Mouse (Mus musculus): Measurements from ENCODE around the gene Mettl8. TPM values are rescaled to one million over a fixed set of nuclear protein-coding genes. Genes with fewer than 3 reads are reported as not detected.

Mettl8 gene
- polyA plus RNA-seq, 1 experiment from 2014 or later: 20.4 TPM

DNA sequence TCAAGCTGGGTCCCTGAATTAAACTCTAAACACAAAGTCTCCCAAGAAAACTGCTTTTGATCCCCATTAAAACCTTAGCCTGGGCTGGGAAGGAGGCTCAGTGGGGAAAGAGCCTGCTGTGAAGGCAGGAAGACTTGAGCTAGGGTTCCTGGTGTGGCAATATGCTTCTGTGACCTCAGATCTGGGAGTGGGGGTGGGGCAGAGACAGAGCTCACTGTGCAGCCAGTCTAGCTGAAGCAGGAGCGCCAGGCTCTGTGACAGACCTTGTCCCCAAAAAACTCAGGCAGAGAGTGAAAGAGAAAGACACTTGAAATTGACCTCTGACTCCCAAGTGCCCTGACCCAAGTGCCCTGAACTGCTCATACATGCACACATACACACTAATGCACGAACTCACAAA, 62.7 kb downstream of the Mettl8 start:
- ATAC-seq (ENCODE audit: insufficient number of reproducible peaks, low FRiP score, low TSS enrichment, low read depth) (no peak), DNase-seq (ENCODE audit: low spot score) (no peak)
- Histone ChIP-seq H3K27ac (replicated peaks; ENCODE audit: low read depth, low read length) (no peak overlapping the region), H3K4me2 (ENCODE audit: low read depth, severe bottlenecking) (no peak overlapping the region), H3K4me3 (ENCODE audit: low read depth, low read length) (no peak overlapping the region), H3K9ac (ENCODE audit: low read length) (no peak overlapping the region), H3K36me3 (ENCODE audit: control insufficient read depth, insufficient read depth, low read length) (no peaks in the 10 kb centered on the region), H3K27me3 (ENCODE audit: control insufficient read depth, insufficient read depth, low read length) (no peaks in the 10 kb centered on the region), H3K4me1 (ENCODE audit: control insufficient read depth, insufficient read depth, low read length) (no peaks in the 10 kb centered on the region), H3K9me3 (ENCODE audit: control insufficient read depth, low read length) (no peaks in the 10 kb centered on the region)
- 86% methylated on average over 2 of the region's 2 CpGs for WGBS

GRCm38 (mm10) chr2:70990196-70990595, 65.2 kb downstream of the Mettl8 start:
- H3K4me3 ChIP-seq (ENCODE audit: low read depth, low read length): no peak overlapping the region
- no peaks in the 10 kb centered on the region for H3K9me3 ChIP-seq (ENCODE audit: control insufficient read depth, low read length)
- H3K36me3 ChIP-seq (ENCODE audit: control insufficient read depth, insufficient read depth, low read length): no peaks in the 10 kb centered on the region
- H3K4me2 ChIP-seq (ENCODE audit: low read depth, severe bottlenecking): no peak overlapping the region
- WGBS: 87% methylated on average over 4 of the region's 4 CpGs
- H3K9ac ChIP-seq (ENCODE audit: low read length): no peak overlapping the region
- H3K4me1 ChIP-seq (ENCODE audit: control insufficient read depth, insufficient read depth, low read length): no peaks in the 10 kb centered on the region
- no peaks in the 10 kb centered on the region for H3K27me3 ChIP-seq (ENCODE audit: control insufficient read depth, insufficient read depth, low read length)
- no peak for DNase-seq (ENCODE audit: low spot score)
- ATAC-seq (ENCODE audit: insufficient number of reproducible peaks, low FRiP score, low TSS enrichment, low read depth): no peak
- no peak overlapping the region for H3K27ac ChIP-seq (replicated peaks; ENCODE audit: low read depth, low read length)

DNA sequence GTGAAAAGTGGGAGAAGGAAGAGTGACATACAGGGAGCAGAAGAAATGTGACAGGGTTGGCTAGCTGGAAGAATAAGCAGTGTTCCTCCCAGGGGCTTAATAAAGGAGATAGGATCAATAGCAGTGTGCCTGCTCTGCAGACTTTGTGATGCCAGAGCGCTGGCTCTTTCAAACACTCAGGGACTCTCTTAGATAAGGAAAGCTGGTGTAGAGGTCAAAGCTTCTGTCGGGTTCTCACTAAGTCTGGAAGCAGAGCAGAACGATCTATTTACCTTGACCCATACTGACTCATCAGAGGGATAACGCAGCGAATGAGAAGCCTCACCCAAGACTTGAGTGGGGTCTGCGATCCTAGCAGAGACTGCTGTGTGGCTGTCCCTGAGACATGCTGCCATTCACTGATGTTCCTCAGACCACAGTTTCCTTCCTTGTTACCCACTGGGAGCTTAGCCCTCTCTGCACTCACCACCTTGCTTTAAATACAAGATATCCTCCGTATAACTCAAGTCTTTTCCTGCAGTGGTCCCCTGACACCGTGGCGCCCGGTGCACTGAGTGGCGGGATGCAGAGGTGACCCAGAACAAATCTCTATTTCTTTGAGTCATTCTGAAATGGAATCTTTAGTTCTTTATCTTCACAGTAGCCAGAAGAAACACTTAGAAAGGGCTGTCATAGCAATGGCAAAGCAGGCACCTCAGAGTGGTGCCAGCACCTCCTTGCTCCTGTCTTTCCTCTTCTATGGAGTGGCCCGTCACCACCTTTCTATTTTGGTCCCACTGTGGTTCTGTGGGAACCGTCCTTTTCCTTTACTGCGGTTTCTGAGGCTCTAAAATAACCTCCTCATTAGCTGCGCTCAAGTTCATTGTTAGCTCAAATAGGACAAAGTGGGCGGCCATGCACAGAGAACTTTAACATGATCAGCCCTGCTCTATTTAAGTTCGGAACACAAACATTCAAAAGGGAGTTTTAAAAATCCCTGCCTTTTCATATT, 65.9 kb downstream of the Mettl8 start:
- no peak for DNase-seq (ENCODE audit: low spot score)

DNA sequence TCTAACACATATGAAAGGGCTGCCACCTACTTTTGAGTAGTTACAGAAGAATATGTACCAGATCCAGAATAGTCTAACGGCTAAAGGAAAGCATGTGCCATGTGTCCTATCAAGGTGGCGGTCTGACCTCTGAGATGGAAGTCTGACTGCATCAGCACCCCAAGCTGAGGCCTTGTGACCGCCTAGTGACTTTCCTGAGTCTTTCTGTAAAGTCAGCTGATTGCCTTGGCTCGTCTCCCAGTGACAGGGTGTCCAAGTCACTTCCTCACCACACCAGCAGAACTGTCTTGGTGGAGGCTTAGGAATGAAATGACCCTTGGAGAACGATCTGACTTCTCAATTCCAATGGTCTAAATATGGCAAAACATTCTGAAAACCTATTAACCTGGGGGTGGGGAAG, 77.1 kb downstream of the Mettl8 start:
- H3K27me3 ChIP-seq (ENCODE audit: control insufficient read depth, insufficient read depth, low read length): no peaks in the 10 kb centered on the region
- no peak overlapping the region for H3K4me3 ChIP-seq (ENCODE audit: low read depth, low read length)
- 87% methylated on average over 5 of the region's 5 CpGs for WGBS
- no peaks in the 10 kb centered on the region for H3K9me3 ChIP-seq (ENCODE audit: control insufficient read depth, low read length)
- no peak overlapping the region for H3K9ac ChIP-seq (ENCODE audit: low read length)
- H3K36me3 ChIP-seq (ENCODE audit: control insufficient read depth, insufficient read depth, low read length): no peaks in the 10 kb centered on the region
- no peak overlapping the region for H3K27ac ChIP-seq (replicated peaks; ENCODE audit: low read depth, low read length)
- H3K4me1 ChIP-seq (ENCODE audit: control insufficient read depth, insufficient read depth, low read length): no peaks in the 10 kb centered on the region
- DNase-seq (ENCODE audit: low spot score) (no peak), ATAC-seq (ENCODE audit: insufficient number of reproducible peaks, low FRiP score, low TSS enrichment, low read depth) (no peak)
- no peak overlapping the region for H3K4me2 ChIP-seq (ENCODE audit: low read depth, severe bottlenecking)

More for the DNA sequence above, 65.9 kb downstream of the Mettl8 start:
- no peak for ATAC-seq (ENCODE audit: insufficient number of reproducible peaks, low FRiP score, low TSS enrichment, low read depth)
- H3K9ac ChIP-seq (ENCODE audit: low read length): no peak overlapping the region
- H3K36me3 ChIP-seq (ENCODE audit: control insufficient read depth, insufficient read depth, low read length): no peaks in the 10 kb centered on the region
- H3K4me3 ChIP-seq (ENCODE audit: low read depth, low read length): no peak overlapping the region
- 86% methylated on average over 17 of the region's 17 CpGs for WGBS
- no peak overlapping the region for H3K27ac ChIP-seq (replicated peaks; ENCODE audit: low read depth, low read length)
- no peaks in the 10 kb centered on the region for H3K4me1 ChIP-seq (ENCODE audit: control insufficient read depth, insufficient read depth, low read length)
- H3K27me3 ChIP-seq (ENCODE audit: control insufficient read depth, insufficient read depth, low read length): no peaks in the 10 kb centered on the region
- no peaks in the 10 kb centered on the region for H3K9me3 ChIP-seq (ENCODE audit: control insufficient read depth, low read length)
- no peak overlapping the region for H3K4me2 ChIP-seq (ENCODE audit: low read depth, severe bottlenecking)

DNA sequence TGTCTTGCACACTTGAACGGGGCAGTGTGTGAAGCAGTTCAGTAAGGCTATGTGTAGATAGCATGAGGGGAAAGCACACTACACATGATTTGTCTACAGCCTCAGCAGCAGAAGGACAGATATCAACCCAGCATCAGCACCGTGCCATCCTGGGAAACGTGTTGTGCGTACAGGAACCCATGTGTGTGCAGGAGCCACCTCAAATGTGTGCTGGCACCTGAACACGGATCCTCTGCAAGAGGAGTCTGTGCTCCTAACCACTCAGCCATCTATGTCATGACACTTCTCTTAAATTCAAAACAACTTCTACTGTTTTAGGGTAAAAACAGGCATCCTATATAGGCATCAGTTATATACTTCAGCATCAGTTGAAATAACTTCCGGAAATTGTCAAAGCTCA, 80.6 kb downstream of the Mettl8 start:
- no peak overlapping the region for H3K9ac ChIP-seq (ENCODE audit: low read length)

GRCm38 (mm10) chr2:70972795-70973518, 82.4 kb downstream of the Mettl8 start:
- H3K27me3 ChIP-seq (ENCODE audit: control insufficient read depth, insufficient read depth, low read length): no peaks in the 10 kb centered on the region
- H3K27ac ChIP-seq (replicated peaks; ENCODE audit: low read depth, low read length): no peak overlapping the region
- H3K36me3 ChIP-seq (ENCODE audit: control insufficient read depth, insufficient read depth, low read length): no peaks in the 10 kb centered on the region
- no peak overlapping the region for H3K9ac ChIP-seq (ENCODE audit: low read length)
- 68% methylated on average over 16 of the region's 16 CpGs for WGBS
- H3K4me3 ChIP-seq (ENCODE audit: low read depth, low read length): no peak overlapping the region
- no peaks in the 10 kb centered on the region for H3K9me3 ChIP-seq (ENCODE audit: control insufficient read depth, low read length)
- no peaks in the 10 kb centered on the region for H3K4me1 ChIP-seq (ENCODE audit: control insufficient read depth, insufficient read depth, low read length)
- no peak overlapping the region for H3K4me2 ChIP-seq (ENCODE audit: low read depth, severe bottlenecking)
- DNase-seq (ENCODE audit: low spot score): no peak
- no peak for ATAC-seq (ENCODE audit: insufficient number of reproducible peaks, low FRiP score, low TSS enrichment, low read depth)

More for the DNA sequence above, 80.6 kb downstream of the Mettl8 start:
- H3K9me3 ChIP-seq (ENCODE audit: control insufficient read depth, low read length): no peaks in the 10 kb centered on the region
- no peak overlapping the region for H3K27ac ChIP-seq (replicated peaks; ENCODE audit: low read depth, low read length)
- ATAC-seq (ENCODE audit: insufficient number of reproducible peaks, low FRiP score, low TSS enrichment, low read depth) (no peak), DNase-seq (ENCODE audit: low spot score) (no peak)
- no peaks in the 10 kb centered on the region for H3K4me1 ChIP-seq (ENCODE audit: control insufficient read depth, insufficient read depth, low read length)
- no peaks in the 10 kb centered on the region for H3K27me3 ChIP-seq (ENCODE audit: control insufficient read depth, insufficient read depth, low read length)
- H3K4me3 ChIP-seq (ENCODE audit: low read depth, low read length): no peak overlapping the region
- no peak overlapping the region for H3K4me2 ChIP-seq (ENCODE audit: low read depth, severe bottlenecking)
- H3K36me3 ChIP-seq (ENCODE audit: control insufficient read depth, insufficient read depth, low read length): no peaks in the 10 kb centered on the region
- WGBS: 92% methylated on average over 6 of the region's 6 CpGs

DNA sequence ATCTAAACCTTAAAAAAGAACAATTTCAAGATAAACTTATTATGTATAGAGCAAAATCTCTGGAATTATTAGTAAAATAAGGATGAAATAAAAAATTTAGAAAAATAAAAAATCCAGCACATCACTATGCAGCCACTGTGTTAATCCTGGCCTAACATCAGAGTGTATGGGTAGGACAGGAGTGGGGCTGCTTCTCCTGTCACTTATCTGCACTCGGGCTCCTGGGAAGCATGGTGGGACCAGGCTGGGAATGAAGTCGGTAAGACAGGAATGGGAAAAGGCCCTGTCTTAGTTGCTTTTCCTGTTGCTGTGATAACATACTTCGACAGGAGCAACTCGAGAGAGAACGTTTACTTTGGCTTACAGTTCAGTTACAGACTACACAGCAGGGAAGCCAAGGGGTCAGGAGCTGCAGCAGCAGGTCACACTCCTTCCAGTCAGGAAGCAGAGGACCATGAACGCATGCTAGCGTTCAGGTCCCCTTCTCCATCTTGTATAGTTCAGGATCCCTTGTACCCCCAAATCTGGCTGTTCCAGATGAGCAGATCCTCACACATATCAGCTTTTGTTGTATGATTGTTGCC, 85.1 kb downstream of the Mettl8 start:
- no peaks in the 10 kb centered on the region for H3K4me1 ChIP-seq (ENCODE audit: control insufficient read depth, insufficient read depth, low read length)

DNA sequence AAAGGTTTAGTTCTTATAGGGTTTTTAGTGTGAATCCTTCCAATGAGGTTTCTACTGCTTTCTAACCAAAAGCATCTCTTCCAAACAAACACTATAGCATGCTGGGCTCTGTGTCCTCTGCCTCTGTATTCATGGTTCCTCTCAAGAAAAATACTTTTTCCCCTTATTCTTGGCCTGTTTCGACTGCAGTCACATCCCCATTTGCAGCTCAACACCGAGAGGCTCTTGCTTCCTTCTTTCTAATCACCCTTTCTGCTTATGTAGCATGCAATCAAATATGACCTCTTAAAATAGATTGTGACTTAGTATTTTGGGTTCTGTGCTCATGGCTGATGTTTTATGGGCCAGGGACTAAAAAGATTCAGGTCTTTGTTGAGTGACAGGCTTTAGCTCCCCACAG, 87.1 kb downstream of the Mettl8 start:
- H3K27me3 ChIP-seq (ENCODE audit: control insufficient read depth, insufficient read depth, low read length): no peaks in the 10 kb centered on the region
- H3K36me3 ChIP-seq (ENCODE audit: control insufficient read depth, insufficient read depth, low read length): no peaks in the 10 kb centered on the region
- H3K4me1 ChIP-seq (ENCODE audit: control insufficient read depth, insufficient read depth, low read length): no peaks in the 10 kb centered on the region
- 87% methylated on average over 2 of the region's 2 CpGs for WGBS
- H3K4me2 ChIP-seq (ENCODE audit: low read depth, severe bottlenecking): no peak overlapping the region
- H3K9me3 ChIP-seq (ENCODE audit: control insufficient read depth, low read length): no peaks in the 10 kb centered on the region
- H3K4me3 ChIP-seq (ENCODE audit: low read depth, low read length): no peak overlapping the region
- H3K27ac ChIP-seq (replicated peaks; ENCODE audit: low read depth, low read length): no peak overlapping the region
- ATAC-seq (ENCODE audit: insufficient number of reproducible peaks, low FRiP score, low TSS enrichment, low read depth): no peak
- DNase-seq (ENCODE audit: low spot score): no peak
- no peak overlapping the region for H3K9ac ChIP-seq (ENCODE audit: low read length)

More for the DNA sequence above, 85.1 kb downstream of the Mettl8 start:
- no peak for DNase-seq (ENCODE audit: low spot score)
- H3K27ac ChIP-seq (replicated peaks; ENCODE audit: low read depth, low read length): no peak overlapping the region
- H3K4me3 ChIP-seq (ENCODE audit: low read depth, low read length): no peak overlapping the region
- no peak for ATAC-seq (ENCODE audit: insufficient number of reproducible peaks, low FRiP score, low TSS enrichment, low read depth)
- WGBS: 63% methylated on average over 7 of the region's 7 CpGs
- H3K27me3 ChIP-seq (ENCODE audit: control insufficient read depth, insufficient read depth, low read length): no peaks in the 10 kb centered on the region
- no peaks in the 10 kb centered on the region for H3K36me3 ChIP-seq (ENCODE audit: control insufficient read depth, insufficient read depth, low read length)
- H3K9ac ChIP-seq (ENCODE audit: low read length): no peak overlapping the region
- no peak overlapping the region for H3K4me2 ChIP-seq (ENCODE audit: low read depth, severe bottlenecking)
- no peaks in the 10 kb centered on the region for H3K9me3 ChIP-seq (ENCODE audit: control insufficient read depth, low read length)
